Mouse (Mus musculus): ENCODE measurements around the gene Mprip. TPM values are rescaled to one million over a fixed set of nuclear protein-coding genes. Genes with fewer than 3 reads are reported as not detected.

Mprip gene
- polyA plus RNA-seq, 1 experiment from 2014 or later: 77.3 TPM

GRCm38 (mm10) chr11:59800412-59800811, 139.3 kb downstream of the Mprip start:
- H3K4me2 ChIP-seq: no peak overlapping the region
- no peaks in the 10 kb centered on the region for H3K4me1 ChIP-seq
- no peak overlapping the region for H3K9ac ChIP-seq
- no peak overlapping the region for H3K4me3 ChIP-seq (replicated peaks)
- no peak for ATAC-seq (ENCODE audit: low FRiP score)
- H3K27ac ChIP-seq: no peak overlapping the region
- H3K9me3 ChIP-seq: no peaks in the 10 kb centered on the region
- 94% methylated on average over 10 of the region's 10 CpGs for WGBS
- peaks cover 98% of the 10 kb centered on the region for H3K36me3 ChIP-seq (replicated peaks)
- no peaks in the 10 kb centered on the region for H3K27me3 ChIP-seq

DNA sequence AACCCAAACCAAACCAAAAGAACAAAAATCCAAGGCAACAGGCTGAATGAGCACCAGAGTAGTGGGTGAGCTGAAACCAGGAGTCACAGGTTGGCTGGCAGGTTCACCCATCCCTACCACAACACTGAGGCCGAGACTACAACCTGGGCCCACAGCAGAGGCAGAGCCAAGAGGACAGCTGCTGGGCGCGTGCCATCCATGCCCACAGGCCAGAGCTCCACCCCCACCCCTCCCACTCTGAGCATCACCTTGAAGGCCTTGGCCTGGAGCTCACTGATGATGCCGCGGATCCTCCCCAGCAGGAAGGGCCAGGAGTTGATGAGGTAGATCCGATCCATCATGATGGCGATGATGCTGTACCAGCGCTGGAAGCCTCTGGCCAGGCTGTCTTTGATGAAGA, 140.8 kb downstream of the Mprip start:
- H3K27ac ChIP-seq: no peak overlapping the region
- H3K4me1 ChIP-seq: no peaks in the 10 kb centered on the region
- H3K9me3 ChIP-seq: no peaks in the 10 kb centered on the region
- H3K9ac ChIP-seq: no peak overlapping the region
- H3K27me3 ChIP-seq: no peaks in the 10 kb centered on the region
- no peak for ATAC-seq (ENCODE audit: low FRiP score)
- WGBS: 95% methylated on average over 8 of the region's 8 CpGs
- H3K36me3 ChIP-seq (replicated peaks): peaks cover 99% of the 10 kb centered on the region
- H3K4me2 ChIP-seq: no peak overlapping the region
- H3K4me3 ChIP-seq (replicated peaks): no peak overlapping the region

GRCm38 (mm10) chr11:59803516-59803915, 142.4 kb downstream of the Mprip start:
- peaks cover 92% of the 10 kb centered on the region for H3K36me3 ChIP-seq (replicated peaks)
- no peak for ATAC-seq (ENCODE audit: low FRiP score)
- peaks cover 8% of the 10 kb centered on the region for H3K4me1 ChIP-seq

DNA sequence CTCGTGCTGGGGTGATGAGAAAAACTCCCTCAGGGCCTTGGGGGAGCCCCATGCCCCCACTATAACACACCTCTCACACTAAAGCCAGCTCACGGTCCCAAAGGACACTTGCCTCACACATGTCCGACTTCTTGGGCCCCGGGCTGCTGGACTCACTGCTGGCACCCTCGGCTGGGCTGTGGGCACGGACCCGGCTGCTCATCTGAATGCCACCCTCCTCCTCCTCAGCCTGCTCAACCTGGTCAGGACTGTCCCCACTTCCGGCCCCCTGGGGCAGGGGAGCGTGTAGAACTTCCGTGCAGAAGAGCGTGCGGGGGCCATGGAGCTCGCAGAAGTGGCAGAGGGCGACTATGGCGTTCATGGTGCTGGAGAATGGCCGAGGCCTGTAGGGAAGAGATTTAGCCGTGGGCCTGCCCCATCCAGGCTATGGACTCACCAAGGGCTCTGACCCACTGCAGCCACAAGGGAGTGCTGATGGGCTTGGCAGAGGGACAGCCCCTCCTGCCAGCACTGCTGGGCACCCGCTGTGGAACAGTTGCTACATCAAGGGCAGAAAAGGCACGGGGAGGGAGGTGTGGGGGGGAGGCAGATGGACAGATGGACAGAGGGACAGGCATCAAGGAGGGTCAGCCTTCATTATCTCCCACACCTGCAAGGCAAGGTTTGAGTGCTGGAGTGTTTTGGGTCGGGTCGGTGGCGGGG, 143.5 kb downstream of the Mprip start:
- Histone ChIP-seq H3K27ac (no peak overlapping the region), H3K9ac (no peak overlapping the region), H3K36me3 (replicated peaks) (peaks cover 81% of the 10 kb centered on the region), H3K9me3 (no peaks in the 10 kb centered on the region), H3K4me2 (no peak overlapping the region), H3K4me3 (replicated peaks) (no peak overlapping the region), H3K27me3 (no peaks in the 10 kb centered on the region), H3K4me1 (peaks cover 14% of the 10 kb centered on the region)
- ATAC-seq (ENCODE audit: low FRiP score): no peak
- 90% methylated on average over 22 of the region's 22 CpGs for WGBS

More at GRCm38 (mm10) chr11:59803516-59803915, 142.4 kb downstream of the Mprip start:
- Histone ChIP-seq H3K27ac (no peak overlapping the region), H3K9me3 (no peaks in the 10 kb centered on the region), H3K4me3 (replicated peaks) (no peak overlapping the region), H3K27me3 (no peaks in the 10 kb centered on the region), H3K4me2 (no peak overlapping the region), H3K9ac (no peak overlapping the region)
- WGBS: 94% methylated on average over 14 of the region's 14 CpGs

DNA sequence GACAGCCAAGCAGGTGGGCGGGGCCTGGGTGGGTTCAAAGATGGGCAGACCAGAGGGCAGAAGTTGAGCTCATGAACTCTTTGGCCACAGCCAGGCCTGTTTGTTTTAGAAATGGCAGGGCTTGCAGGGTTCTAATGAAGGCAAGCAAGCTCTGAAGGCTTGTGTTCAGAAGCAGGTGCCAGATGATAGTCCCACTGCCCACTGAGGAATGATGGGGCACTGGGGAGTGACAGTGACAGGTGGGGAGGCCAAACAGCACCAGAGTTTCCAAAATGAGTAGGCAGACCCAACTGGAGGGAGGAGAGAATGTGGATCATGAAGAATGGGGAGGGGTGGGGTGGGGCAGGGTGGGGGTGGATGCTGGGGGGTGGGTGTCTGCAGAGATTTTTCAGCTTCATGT, 144.2 kb downstream of the Mprip start:
- Histone ChIP-seq H3K27ac (no peak overlapping the region), H3K4me1 (peaks cover 14% of the 10 kb centered on the region), H3K4me3 (replicated peaks) (no peak overlapping the region), H3K4me2 (no peak overlapping the region), H3K36me3 (replicated peaks) (peaks cover 75% of the 10 kb centered on the region), H3K27me3 (no peaks in the 10 kb centered on the region), H3K9ac (no peak overlapping the region), H3K9me3 (no peaks in the 10 kb centered on the region)
- WGBS: 84% methylated on average over 1 of the region's 1 CpGs
- no peak for ATAC-seq (ENCODE audit: low FRiP score)

GRCm38 (mm10) chr11:59805656-59806055, 144.6 kb downstream of the Mprip start:
- peaks cover 17% of the 10 kb centered on the region for H3K4me1 ChIP-seq
- no peak overlapping the region for H3K9ac ChIP-seq
- H3K27me3 ChIP-seq: no peaks in the 10 kb centered on the region
- no peak for ATAC-seq (ENCODE audit: low FRiP score)
- H3K4me2 ChIP-seq: no peak overlapping the region
- WGBS: 96% methylated on average over 2 of the region's 2 CpGs
- H3K27ac ChIP-seq: no peak overlapping the region
- H3K36me3 ChIP-seq (replicated peaks): peaks cover 71% of the 10 kb centered on the region
- no peaks in the 10 kb centered on the region for H3K9me3 ChIP-seq
- no peak overlapping the region for H3K4me3 ChIP-seq (replicated peaks)

DNA sequence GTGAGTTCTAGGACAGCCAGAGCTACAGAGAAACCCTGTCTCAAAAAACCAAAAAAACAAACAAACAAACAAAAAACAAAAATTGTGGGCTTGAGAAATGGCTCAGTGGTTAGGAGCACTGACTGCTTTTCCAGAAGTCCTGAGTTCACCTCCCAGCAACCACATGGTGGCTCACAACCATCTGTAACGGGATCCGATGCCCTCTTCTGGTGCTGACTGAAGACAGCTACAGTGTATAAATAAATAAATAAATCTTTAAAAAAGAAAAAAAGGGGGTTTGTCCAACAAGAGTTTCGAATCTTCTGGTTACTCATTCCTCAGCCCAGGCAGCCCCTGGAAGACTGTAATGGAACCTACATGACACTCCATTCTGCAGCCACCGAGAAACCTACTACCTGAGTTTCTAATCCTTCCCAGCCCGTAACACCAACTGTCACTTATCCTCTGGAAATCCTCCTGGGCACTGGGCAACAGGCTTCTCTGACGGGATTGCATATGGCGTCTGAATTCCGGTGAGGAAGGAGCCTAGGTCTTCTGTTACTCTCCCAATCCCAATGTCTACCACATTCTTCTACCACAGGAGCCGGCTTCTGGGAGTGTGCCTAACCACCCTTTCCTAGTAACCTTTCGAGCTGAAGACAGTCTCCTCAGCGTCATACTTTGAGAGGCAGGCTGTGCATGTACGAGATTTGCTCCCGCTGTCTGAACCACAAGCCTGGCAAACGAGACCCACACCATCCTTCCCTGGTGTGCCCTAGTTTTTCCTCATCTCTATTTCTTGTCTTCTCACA, 147.3 kb downstream of the Mprip start:
- no peaks in the 10 kb centered on the region for H3K27me3 ChIP-seq
- H3K36me3 ChIP-seq (replicated peaks): peaks cover 44% of the 10 kb centered on the region
- H3K9ac ChIP-seq: peak overlapping the region; percentile 85
- H3K4me3 ChIP-seq (replicated peaks): peak overlapping the region; percentile 77
- H3K4me2 ChIP-seq: peak overlapping the region; percentile 87
- WGBS: 73% methylated on average over 14 of the region's 14 CpGs
- no peak overlapping the region for H3K27ac ChIP-seq
- no peak for ATAC-seq (ENCODE audit: low FRiP score)
- H3K9me3 ChIP-seq: no peaks in the 10 kb centered on the region
- H3K4me1 ChIP-seq: peaks cover 19% of the 10 kb centered on the region

DNA sequence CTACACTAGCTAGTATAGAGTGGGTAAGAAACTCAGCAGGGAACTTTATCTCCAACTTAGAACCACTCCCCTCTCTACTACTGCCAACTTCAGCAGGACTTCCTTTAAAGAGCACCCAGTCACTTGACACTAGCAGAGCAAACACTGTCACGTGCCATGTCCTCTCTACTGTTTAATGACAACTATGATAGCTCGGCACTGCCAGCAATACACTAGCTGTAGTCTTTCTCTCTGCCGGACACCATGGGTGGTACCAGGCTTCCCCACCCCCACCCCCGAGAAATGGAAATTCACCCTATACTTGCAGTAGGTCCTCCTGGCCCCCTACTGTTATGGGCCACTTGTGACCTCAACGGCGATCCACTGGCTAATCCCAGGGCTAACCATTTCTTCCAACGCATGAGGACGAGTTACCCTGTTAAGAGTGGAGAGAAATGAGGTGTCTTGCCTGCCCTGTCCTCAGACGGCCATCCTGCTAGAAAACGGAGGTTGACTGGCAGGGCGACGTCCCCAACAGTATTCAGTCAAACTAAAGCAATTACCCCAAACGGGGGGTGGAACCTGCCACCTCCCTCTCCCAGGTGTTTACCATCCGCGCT, 148.1 kb downstream of the Mprip start:
- peaks cover 19% of the 10 kb centered on the region for H3K4me1 ChIP-seq
- H3K9me3 ChIP-seq: no peaks in the 10 kb centered on the region
- peak; percentile 36 for ATAC-seq (ENCODE audit: low FRiP score)
- H3K36me3 ChIP-seq (replicated peaks): peaks cover 36% of the 10 kb centered on the region
- under 1% methylated on average over 15 of the region's 15 CpGs for WGBS
- peak overlapping the region; percentile 98 for H3K27ac ChIP-seq
- peak overlapping the region; percentile 77 for H3K4me3 ChIP-seq (replicated peaks)
- H3K9ac ChIP-seq: peak overlapping the region; percentile 85
- H3K4me2 ChIP-seq: peak overlapping the region; percentile 87
- no peaks in the 10 kb centered on the region for H3K27me3 ChIP-seq

DNA sequence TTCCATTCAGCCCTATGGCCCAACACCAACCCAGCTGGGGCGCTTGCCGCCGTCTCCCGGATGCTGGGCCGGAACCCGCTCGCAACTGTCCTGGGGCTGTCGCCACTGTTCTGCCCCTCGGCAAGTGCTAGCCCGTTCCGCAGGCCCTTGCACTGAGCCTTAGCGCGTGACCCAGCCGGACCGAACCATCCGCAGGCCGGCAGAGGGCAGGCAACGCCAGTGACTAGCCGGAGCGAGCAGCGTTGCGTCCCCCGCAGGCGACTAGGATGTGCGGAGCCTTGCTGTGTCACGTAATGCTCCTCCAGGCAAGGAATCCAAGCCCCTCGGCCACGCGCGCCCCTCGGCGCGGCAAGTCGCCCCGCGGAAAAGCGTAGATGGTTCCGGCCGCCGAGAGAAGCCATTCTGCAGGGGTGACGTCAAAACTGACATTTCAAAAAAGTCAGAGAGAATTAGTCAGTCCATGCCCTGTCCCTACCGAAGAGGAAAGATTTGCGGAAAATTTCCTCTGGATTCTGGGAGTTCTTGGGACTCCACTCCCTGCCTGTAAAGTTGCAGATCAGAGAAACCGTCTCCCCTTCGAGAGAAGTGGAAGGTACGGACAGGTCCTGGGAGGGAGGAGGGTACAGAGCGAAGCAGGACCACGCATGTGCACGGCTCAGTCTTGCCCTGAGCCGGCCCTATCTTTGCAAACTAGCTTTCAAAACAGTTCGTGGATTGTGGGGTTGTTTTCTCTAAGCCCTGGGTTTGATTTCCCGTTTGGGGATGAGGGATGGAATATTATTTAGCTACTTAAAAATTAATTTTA, 148.8 kb downstream of the Mprip start, which contains the start of gene Flcn:
Gene Flcn (minus strand): TSS at position 347 of the 805 bp plus-strand sequence.
- under 1% methylated on average over 52 of the region's 52 CpGs for WGBS
- ATAC-seq (ENCODE audit: low FRiP score): peak; percentile 95
- no peaks in the 10 kb centered on the region for H3K27me3 ChIP-seq
- peak within 1 kb of the TSS; percentile 98 for H3K27ac ChIP-seq
- peak within 1 kb of the TSS; percentile 77 for H3K4me3 ChIP-seq (replicated peaks)
- no peaks in the 10 kb centered on the region for H3K9me3 ChIP-seq
- H3K4me1 ChIP-seq: peaks cover 19% of the 10 kb centered on the region
- peak within 1 kb of the TSS; percentile 87 for H3K4me2 ChIP-seq
- peak within 1 kb of the TSS; percentile 85 for H3K9ac ChIP-seq
- H3K36me3 ChIP-seq (replicated peaks): peaks cover 29% of the 10 kb centered on the region

- Histone ChIP-seq H3K27ac (peak overlapping the region; percentile 98), H3K4me1 (peaks cover 19% of the 10 kb centered on the region), H3K9ac (peak overlapping the region; percentile 85), H3K4me3 (replicated peaks) (peak overlapping the region; percentile 77), H3K27me3 (no peaks in the 10 kb centered on the region), H3K9me3 (no peaks in the 10 kb centered on the region), H3K4me2 (peak overlapping the region; percentile 87), H3K36me3 (replicated peaks) (peaks cover 25% of the 10 kb centered on the region)
- 67% methylated on average over 14 of the region's 14 CpGs for WGBS
- no peak; the same call in 1 of the 2 replicates for ATAC-seq (ENCODE audit: low FRiP score)
These were observed 149.5 kb downstream of the Mprip start for GRCm38 (mm10) chr11:59810480-59811158.

DNA sequence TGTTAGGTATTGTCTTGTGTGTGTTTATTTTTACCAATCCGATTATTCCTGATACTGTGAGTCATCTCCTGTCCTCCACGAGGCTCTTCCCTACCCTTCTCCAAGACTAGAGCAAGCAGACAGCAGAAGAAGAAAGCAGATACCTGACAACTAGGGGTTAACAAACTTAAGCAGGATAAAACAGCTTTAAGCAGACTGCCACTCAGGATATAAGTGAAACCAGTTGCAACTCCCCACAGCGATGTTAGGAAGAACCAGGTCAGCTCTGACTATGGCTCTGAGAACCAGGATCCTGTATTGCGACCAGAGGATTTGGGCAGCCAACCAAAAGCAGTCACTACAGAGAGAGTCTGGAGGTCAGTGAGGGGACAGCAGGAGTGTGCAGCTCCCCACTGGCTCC, 150.1 kb downstream of the Mprip start:
- Histone ChIP-seq H3K4me2 (no peak overlapping the region), H3K36me3 (replicated peaks) (peaks cover 25% of the 10 kb centered on the region), H3K9ac (no peak overlapping the region), H3K9me3 (no peaks in the 10 kb centered on the region), H3K27ac (no peak overlapping the region), H3K4me3 (replicated peaks) (no peak overlapping the region), H3K27me3 (no peaks in the 10 kb centered on the region), H3K4me1 (peaks cover 19% of the 10 kb centered on the region)
- ATAC-seq (ENCODE audit: low FRiP score): no peak
- 77% methylated on average over 4 of the region's 4 CpGs for WGBS

Data from forebrain, embryonic 12.5 days (tissue).